ENCODE assay signal across 10 mouse cellular contexts in genomic region chr8:40186715-40187583, GRCm38 (mm10).
A peak's percentile ranks its signal among the peaks of the same experiment; 100 is the strongest.
DNase-seq lines count a peak whose midpoint lies in the region; ATAC-seq and TF ChIP-seq lines count a peak whose summit lies in the region.
"Had no signal": no experiment of that assay in that cellular context is flagged by ENCODE, and none has a peak within 500 bp of the region (broad histone marks: within the 10 kb centered on the region; RNA-seq: fewer than 3 reads in every experiment).

No protein-coding gene starts in this region.

- H3K27ac ChIP-seq in neural tube, embryonic 11.5 days (ENCODE audit: low read depth, low read length), result no peak overlapping the region
- H3K27ac ChIP-seq in intestine, postnatal 0 days (ENCODE audit: low read depth, low read length), result no peak overlapping the region
- H3K27ac ChIP-seq in stomach, embryonic 16.5 days (ENCODE audit: low read length), result no peak overlapping the region
- H3K27ac ChIP-seq: macrophage had no signal

- H3K4me2 ChIP-seq in neural tube, embryonic 11.5 days (ENCODE audit: low read depth), result peak overlapping the region; percentile 35
- H3K4me2 ChIP-seq in intestine, postnatal 0 days (replicated peaks; ENCODE audit: low read depth), result peak overlapping the region; percentile 27
- peak overlapping the region; percentile 37 for H3K4me2 ChIP-seq in stomach, embryonic 16.5 days (ENCODE audit: low read depth, low read length)

- no peak for TF ChIP-seq CTCF in intestine, postnatal 0 days (IDR thresholded peaks at IDR 0.05; ENCODE audit: low read depth)

- H3K9me3 ChIP-seq in neural tube, embryonic 11.5 days (ENCODE audit: control insufficient read depth, low read length), result no peaks in the 10 kb centered on the region
- H3K9me3 ChIP-seq in intestine, postnatal 0 days (ENCODE audit: control insufficient read depth), result no peaks in the 10 kb centered on the region
- no peaks in the 10 kb centered on the region for H3K9me3 ChIP-seq in stomach, embryonic 16.5 days (replicated peaks; ENCODE audit: control insufficient read depth, low read length)

- ATAC-seq in cerebellum, adult (ENCODE audit: insufficient number of reproducible peaks, low FRiP score, low TSS enrichment), result peak; percentile 83
- peak; percentile 66; the same call in 1 of the 2 replicates for ATAC-seq in neural tube, embryonic 11.5 days (ENCODE audit: insufficient read depth, low FRiP score, low TSS enrichment)
- ATAC-seq in intestine, postnatal 0 days, result no peak
- no peak for ATAC-seq in stomach, embryonic 16.5 days (ENCODE audit: insufficient read depth, low FRiP score)

- peak overlapping the region; percentile 18; the same call in 1 of the 2 replicates for H3K4me3 ChIP-seq in neural tube, embryonic 11.5 days (ENCODE audit: low read depth, low read length)
- no peak overlapping the region for H3K4me3 ChIP-seq in intestine, postnatal 0 days (ENCODE audit: low read depth, low read length)
- no peak overlapping the region for H3K4me3 ChIP-seq in stomach, embryonic 16.5 days (replicated peaks; ENCODE audit: low read length)

- H3K36me3 ChIP-seq in neural tube, embryonic 11.5 days (ENCODE audit: control insufficient read depth, insufficient read depth, low read length), result no peaks in the 10 kb centered on the region
- no peaks in the 10 kb centered on the region for H3K36me3 ChIP-seq in intestine, postnatal 0 days (ENCODE audit: control insufficient read depth, insufficient read depth)
- H3K36me3 ChIP-seq in stomach, embryonic 16.5 days (ENCODE audit: control insufficient read depth, insufficient read depth, low read length), result no peaks in the 10 kb centered on the region

- H3K9ac ChIP-seq in neural tube, embryonic 11.5 days (ENCODE audit: low read length), result no peak overlapping the region
- H3K9ac ChIP-seq in intestine, postnatal 0 days (ENCODE audit: low read depth, low read length), result no peak overlapping the region
- H3K9ac ChIP-seq in stomach, embryonic 16.5 days (ENCODE audit: low read length), result no peak overlapping the region

- H3K4me1 ChIP-seq in neural tube, embryonic 11.5 days (ENCODE audit: control insufficient read depth, insufficient read depth, low read length), result no peaks in the 10 kb centered on the region
- H3K4me1 ChIP-seq in intestine, postnatal 0 days (replicated peaks; ENCODE audit: control insufficient read depth, insufficient read depth, low read length), result no peaks in the 10 kb centered on the region
- H3K4me1 ChIP-seq in stomach, embryonic 16.5 days (ENCODE audit: control insufficient read depth, insufficient read depth, low read length), result no peaks in the 10 kb centered on the region

- DNase-seq in cerebellum, adult 11-12 months, result no peak
- DNase-seq in neural tube, embryonic 11.5 days (ENCODE audit: low spot score), result peak; percentile 21
- no peak for DNase-seq in neural tube, embryonic 10.5 days (ENCODE audit: extremely low spot score, low spot score)
- DNase-seq in gastrocnemius, postnatal 10 days, result no peak
- DNase-seq in spleen, postnatal 10 days (ENCODE audit: low spot score in 2 of 2), result no peak
- DNase-seq: kidney, adult 18-20 months had no signal

- H3K27me3 ChIP-seq in neural tube, embryonic 11.5 days (ENCODE audit: control insufficient read depth, insufficient read depth, low read length), result no peaks in the 10 kb centered on the region
- no peaks in the 10 kb centered on the region for H3K27me3 ChIP-seq in intestine, postnatal 0 days (replicated peaks; ENCODE audit: control insufficient read depth, insufficient read depth, low read length)
- no peaks in the 10 kb centered on the region for H3K27me3 ChIP-seq in stomach, embryonic 16.5 days (ENCODE audit: control insufficient read depth, insufficient read depth, low read length)

- WGBS in neural tube, embryonic 11.5 days, result 34% methylated on average over 16 of the region's 17 CpGs
- WGBS in intestine, postnatal 0 days, result 43% methylated on average over 17 of the region's 17 CpGs
- 44% methylated on average over 17 of the region's 17 CpGs for WGBS in stomach, embryonic 16.5 days

Comparison
In these comparisons a context has a peak if more than half of its experiments do, and no peak if none do; other contexts are left out.
1. ATAC-seq: peak in cerebellum, adult (single experiment) and neural tube, embryonic 11.5 days (single experiment); none in intestine, postnatal 0 days (single experiment) and stomach, embryonic 16.5 days (single experiment).
2. Peak in every context shown above with its lines, with median percentiles within 50 percentile points of each other: H3K4me2 ChIP-seq.